Mouse (Mus musculus) thymus, postnatal 10 days (tissue): ENCODE measurements around the gene Atg2a.

Experiments used
- DNase-seq, 2 experiments: peaks; one replicate each; pipeline ENCODE4 v3.0.0; 2021; ENCODE audit warnings: low spot score in 2 of 2

The Atg2a gene

GRCm38 (mm10) chr19:6241274-6242107 lies at the start of gene Atg2a:
Atg2a (plus strand) TSS chr19:6241668.
- peak; percentile 97 for DNase-seq

- no peak for DNase-seq
These were observed 37.2 kb upstream of the Atg2a start for GRCm38 (mm10) chr19:6204265-6204664.

- DNase-seq, result no peak
These were observed 34.8 kb upstream of the Atg2a start for GRCm38 (mm10) chr19:6206716-6207115.

- DNase-seq, result no peak
These were observed 25.3 kb upstream of the Atg2a start for GRCm38 (mm10) chr19:6216046-6216705.

- DNase-seq, result no peak
These were observed 22.9 kb upstream of the Atg2a start for GRCm38 (mm10) chr19:6218606-6219005.

- DNase-seq, result no peak
These were observed 15.3 kb upstream of the Atg2a start, which contains the start of gene Gpha2 for GRCm38 (mm10) chr19:6226135-6226534. Gpha2 (plus strand) TSS chr19:6226380.

GRCm38 (mm10) chr19:6226763-6227162 lies 14.7 kb upstream of the Atg2a start:
- no peak for DNase-seq

- no peak for DNase-seq
These were observed 13.6 kb upstream of the Atg2a start for GRCm38 (mm10) chr19:6227864-6228263.

GRCm38 (mm10) chr19:6230411-6230810 lies 11.1 kb upstream of the Atg2a start:
- DNase-seq, result no peak

- DNase-seq, result no peak
These were observed 10.4 kb upstream of the Atg2a start for GRCm38 (mm10) chr19:6231036-6231435.

- DNase-seq, result no peak
These were observed 7.8 kb upstream of the Atg2a start for GRCm38 (mm10) chr19:6233647-6234046.

GRCm38 (mm10) chr19:6234337-6235083 lies 7.0 kb upstream of the Atg2a start:
- no peak for DNase-seq

GRCm38 (mm10) chr19:6235084-6236052 lies 6.1 kb upstream of the Atg2a start, which contains the start of gene Ppp2r5b:
Ppp2r5b (minus strand) TSS chr19:6235872.
- peak; percentile 98 to 99 for DNase-seq

- peak; percentile 81 to 84 for DNase-seq
These were observed 5.4 kb upstream of the Atg2a start for GRCm38 (mm10) chr19:6236053-6236441.

GRCm38 (mm10) chr19:6236842-6237241 lies 4.6 kb upstream of the Atg2a start:
- DNase-seq, result no peak

- DNase-seq, result no peak
These were observed 2.7 kb upstream of the Atg2a start for GRCm38 (mm10) chr19:6238740-6239139.

- no peak for DNase-seq
These were observed 1.3 kb upstream of the Atg2a start for GRCm38 (mm10) chr19:6240136-6240535.

GRCm38 (mm10) chr19:6240725-6241124 lies 743 bp upstream of the Atg2a start:
- no peak for DNase-seq

- peak; percentile 47 to 54 for DNase-seq
These were observed 813 bp downstream of the Atg2a start for GRCm38 (mm10) chr19:6242281-6242680.

- no peak for DNase-seq
These were observed 1.8 kb downstream of the Atg2a start for GRCm38 (mm10) chr19:6243226-6243625.

- no peak for DNase-seq
These were observed 4.3 kb downstream of the Atg2a start for GRCm38 (mm10) chr19:6245806-6246205.
